Mouse (Mus musculus): ENCODE results near the gene Zdhhc19. TPM values are rescaled to one million over a fixed set of nuclear protein-coding genes. Genes with fewer than 3 reads are reported as not detected.
A peak's percentile ranks its signal among the peaks of the same experiment; 100 is the strongest.

Zdhhc19 gene
- polyA plus RNA-seq, 1 experiment from 2014 or later = not detected

DNA sequence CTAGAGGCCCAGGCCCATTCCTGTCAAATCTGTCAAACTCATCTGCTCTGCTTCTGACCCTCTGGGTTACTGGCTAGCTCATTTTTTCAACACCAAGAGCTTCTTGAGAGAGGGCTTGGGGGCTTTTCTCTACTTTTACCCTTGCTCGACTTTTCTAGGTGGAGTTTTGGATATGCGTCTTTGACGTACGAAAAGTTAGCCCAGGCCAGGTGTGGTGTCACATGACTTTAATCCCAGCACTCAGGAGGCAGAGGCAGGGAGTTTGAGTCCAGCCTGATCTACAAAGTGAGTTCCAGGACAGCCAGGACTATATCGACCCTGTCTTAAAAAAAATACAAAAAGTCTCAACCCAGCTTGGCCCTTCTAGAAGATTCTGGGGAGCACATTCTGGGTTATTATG lies 12.0 kb downstream of the Zdhhc19 start:
- peaks cover 14% of the 10 kb centered on the region for H3K4me1 ChIP-seq
- H3K9ac ChIP-seq = no peak overlapping the region
- H3K36me3 ChIP-seq = no peaks in the 10 kb centered on the region
- no peaks in the 10 kb centered on the region for H3K27me3 ChIP-seq
- 78% methylated on average over 5 of the region's 5 CpGs for WGBS
- no peak for ATAC-seq (ENCODE audit: insufficient number of reproducible peaks, low FRiP score, low TSS enrichment, low read depth)
- H3K9me3 ChIP-seq (replicated peaks) = no peaks in the 10 kb centered on the region
- H3K4me2 ChIP-seq (replicated peaks) = no peak overlapping the region
- H3K27ac ChIP-seq (replicated peaks) = no peak overlapping the region
- H3K4me3 ChIP-seq (replicated peaks) = no peak overlapping the region

DNA sequence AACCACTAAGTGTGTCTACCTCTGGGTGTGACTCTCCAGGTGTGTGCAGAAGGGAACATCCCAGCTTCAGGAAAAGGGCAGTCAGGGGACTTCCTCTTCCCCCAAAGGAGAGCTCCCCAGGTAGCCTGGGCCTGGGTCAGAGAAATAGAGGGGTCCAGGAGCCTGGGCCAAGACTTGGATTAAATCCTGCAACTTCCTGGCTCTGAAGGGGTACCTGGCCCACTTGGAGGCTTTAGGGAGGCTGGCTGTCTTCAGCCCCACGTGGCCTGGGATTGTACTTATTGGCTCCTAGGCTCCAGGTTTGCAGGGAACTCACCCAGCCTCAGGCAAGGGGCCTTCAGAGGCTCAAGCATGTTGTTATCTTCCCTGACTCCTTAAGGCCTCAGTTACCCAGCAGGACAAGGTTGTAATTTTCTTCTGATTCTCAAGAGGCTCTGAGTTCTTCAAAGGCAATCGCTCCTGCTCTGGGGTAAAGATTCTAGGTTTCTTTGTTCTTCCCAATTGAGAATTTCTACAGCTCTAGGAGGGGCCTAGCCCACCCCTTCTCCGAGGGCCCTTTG lies 12.5 kb downstream of the Zdhhc19 start:
- Histone ChIP-seq H3K36me3 (no peaks in the 10 kb centered on the region), H3K27me3 (no peaks in the 10 kb centered on the region), H3K4me2 (replicated peaks) (no peak overlapping the region), H3K9ac (no peak overlapping the region), H3K9me3 (replicated peaks) (no peaks in the 10 kb centered on the region), H3K27ac (replicated peaks) (no peak overlapping the region), H3K4me3 (replicated peaks) (no peak overlapping the region), H3K4me1 (peaks cover 14% of the 10 kb centered on the region)
- WGBS = 34% methylated on average over 3 of the region's 3 CpGs
- no peak for ATAC-seq (ENCODE audit: insufficient number of reproducible peaks, low FRiP score, low TSS enrichment, low read depth)

DNA sequence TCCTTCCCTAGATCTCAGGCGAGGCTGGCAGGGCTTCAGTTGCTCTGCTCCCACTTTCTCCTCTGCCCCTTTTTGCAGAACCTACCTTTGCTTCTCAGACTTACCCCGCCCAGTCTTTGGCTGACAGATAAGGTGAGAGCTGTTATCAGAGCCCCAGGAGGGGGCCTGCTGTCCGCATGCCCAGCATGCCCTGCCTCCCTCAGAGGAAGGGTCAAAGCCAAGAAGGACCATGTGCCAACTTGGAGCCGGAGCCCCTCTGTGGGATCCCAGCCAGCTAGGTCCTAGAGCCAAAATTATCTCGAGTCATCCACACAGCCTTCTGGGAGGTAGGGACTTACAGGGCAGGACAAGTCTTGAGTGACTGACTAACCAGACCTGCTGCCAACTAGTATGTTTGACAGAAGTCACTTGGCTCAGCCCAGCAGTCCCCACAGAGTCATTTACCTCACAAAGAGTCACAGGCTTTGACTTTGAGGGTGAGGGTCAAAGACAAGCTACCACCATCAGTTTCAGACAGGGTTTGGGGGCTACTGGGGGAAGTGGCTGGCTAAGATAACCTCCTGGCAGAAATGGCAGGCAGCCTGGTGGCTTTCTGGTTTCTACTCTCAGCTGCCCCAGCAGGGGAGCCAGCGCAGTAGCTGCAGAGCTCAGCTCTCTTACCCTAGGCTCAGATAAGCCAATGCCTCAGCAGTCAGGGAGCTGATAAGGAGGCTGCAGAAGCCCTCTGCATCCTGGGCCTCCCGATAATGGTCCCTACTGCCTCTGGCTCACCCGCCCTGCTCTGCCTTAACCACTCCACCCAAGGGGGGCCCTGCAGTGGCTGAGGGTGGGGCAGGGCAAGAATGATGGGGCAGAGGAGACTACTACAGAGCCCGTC lies 13.2 kb downstream of the Zdhhc19 start:
- Histone ChIP-seq H3K4me2 (replicated peaks) (no peak overlapping the region), H3K27ac (replicated peaks) (no peak overlapping the region), H3K27me3 (no peaks in the 10 kb centered on the region), H3K36me3 (no peaks in the 10 kb centered on the region), H3K9me3 (replicated peaks) (no peaks in the 10 kb centered on the region), H3K4me1 (peaks cover 14% of the 10 kb centered on the region), H3K4me3 (replicated peaks) (no peak overlapping the region), H3K9ac (no peak overlapping the region)
- WGBS = 62% methylated on average over 9 of the region's 9 CpGs
- ATAC-seq (ENCODE audit: insufficient number of reproducible peaks, low FRiP score, low TSS enrichment, low read depth) = no peak

DNA sequence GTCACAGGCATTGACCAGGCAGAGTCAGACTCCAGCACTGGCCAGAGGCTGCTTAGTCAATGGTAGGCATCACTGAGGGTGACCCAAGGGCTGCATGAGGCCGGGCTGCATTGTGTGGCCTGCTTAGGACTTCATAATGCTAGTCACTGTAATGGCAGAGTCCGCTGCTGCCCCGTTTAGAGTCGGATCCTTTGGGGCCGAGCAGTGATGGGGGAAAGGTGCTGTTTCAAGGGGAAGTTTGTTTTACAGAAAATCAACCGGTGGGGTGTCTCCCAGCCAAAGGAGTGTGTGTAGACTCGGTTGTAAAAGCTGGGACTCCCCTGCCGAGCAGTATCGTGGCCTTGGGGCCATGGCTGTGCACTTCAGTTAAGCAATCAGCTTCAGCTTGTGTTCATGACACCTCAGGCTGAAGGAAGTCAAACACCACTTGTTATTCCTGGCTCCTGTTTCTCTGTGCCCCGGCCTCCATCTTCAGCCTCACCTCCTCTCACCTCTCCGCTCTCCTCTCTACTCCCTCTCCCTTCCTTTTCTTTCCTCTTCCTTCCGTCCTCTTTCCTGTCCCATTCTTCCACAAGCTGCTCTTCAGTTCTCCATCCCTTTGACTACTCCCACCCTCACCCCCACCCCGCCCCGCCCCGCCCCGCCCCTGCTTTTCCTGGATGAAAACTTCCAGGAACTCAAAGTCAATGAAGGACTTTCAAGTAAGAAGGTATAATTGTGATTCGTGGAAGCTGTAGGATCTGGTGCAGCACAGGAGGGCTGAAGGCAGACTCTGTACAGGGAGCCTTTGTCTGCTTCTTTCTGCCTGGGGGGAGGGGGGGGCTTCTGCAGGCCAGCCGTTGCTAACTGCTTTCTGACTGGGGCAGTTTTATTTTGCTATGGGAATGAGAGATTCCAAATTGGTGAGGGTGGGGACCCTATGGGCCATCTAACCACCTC lies 14.6 kb downstream of the Zdhhc19 start:
- WGBS = 62% methylated on average over 18 of the region's 18 CpGs
- Histone ChIP-seq H3K4me3 (replicated peaks) (no peak overlapping the region), H3K27ac (replicated peaks) (no peak overlapping the region), H3K4me2 (replicated peaks) (no peak overlapping the region), H3K27me3 (no peaks in the 10 kb centered on the region), H3K9ac (no peak overlapping the region), H3K9me3 (replicated peaks) (no peaks in the 10 kb centered on the region), H3K36me3 (no peaks in the 10 kb centered on the region), H3K4me1 (peaks cover 14% of the 10 kb centered on the region)
- no peak for ATAC-seq (ENCODE audit: insufficient number of reproducible peaks, low FRiP score, low TSS enrichment, low read depth)

DNA sequence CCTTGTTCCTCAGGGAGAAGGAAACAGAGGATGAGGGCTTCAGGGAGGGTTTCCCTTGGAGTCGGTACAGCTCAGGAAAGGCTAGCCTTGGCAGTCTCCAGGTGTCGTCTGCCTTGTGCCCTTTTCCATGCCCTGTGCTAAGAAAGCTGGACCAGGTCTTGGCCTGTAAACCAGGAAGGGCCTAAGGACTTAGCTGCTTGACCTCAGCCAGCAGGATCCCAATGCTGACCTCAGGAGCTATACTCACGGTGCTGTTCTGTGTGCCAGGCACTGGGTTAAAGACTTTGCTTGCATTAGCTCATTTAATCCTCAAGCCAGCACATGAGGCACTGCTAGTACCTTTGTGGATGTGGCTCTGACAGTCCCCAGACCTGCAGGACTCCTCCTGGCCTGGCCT lies 15.3 kb downstream of the Zdhhc19 start:
- Histone ChIP-seq H3K9ac (no peak overlapping the region), H3K4me3 (replicated peaks) (no peak overlapping the region)
- 79% methylated on average over 3 of the region's 3 CpGs for WGBS

DNA sequence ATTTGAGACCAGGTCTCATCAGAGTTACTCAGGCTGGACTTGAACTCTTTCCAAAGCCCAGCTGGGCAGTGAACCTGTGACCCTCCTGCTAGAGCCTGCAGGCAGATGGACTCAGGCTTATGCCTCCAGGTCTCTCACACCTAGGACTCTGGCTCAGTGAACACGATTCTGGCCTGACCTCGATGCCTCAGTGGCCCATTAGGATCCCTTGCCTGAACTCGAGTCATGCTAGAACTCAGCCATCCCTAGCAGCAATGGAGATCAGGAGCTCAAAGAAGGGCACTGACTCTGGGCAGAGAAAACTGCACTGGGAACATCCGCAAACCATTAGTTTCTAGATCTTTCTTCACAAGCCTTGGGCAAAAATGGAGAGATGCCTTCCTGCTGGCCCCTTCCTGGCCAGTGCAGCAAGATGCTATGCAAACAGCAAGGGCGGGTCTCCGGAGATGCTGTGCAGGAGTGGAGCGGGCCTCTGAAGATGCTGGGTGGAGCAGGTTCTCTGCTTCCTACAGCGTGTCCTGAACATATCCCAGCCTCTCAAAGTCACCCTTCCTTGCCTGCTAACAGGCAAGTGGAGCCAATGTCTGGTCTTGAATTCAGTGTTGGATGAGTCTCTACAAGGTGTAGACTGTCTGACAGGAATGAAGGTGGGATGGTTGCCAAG lies 15.9 kb downstream of the Zdhhc19 start:
- no peak overlapping the region for H3K4me3 ChIP-seq (replicated peaks)
- no peaks in the 10 kb centered on the region for H3K36me3 ChIP-seq
- peaks cover 26% of the 10 kb centered on the region for H3K4me1 ChIP-seq
- no peaks in the 10 kb centered on the region for H3K27me3 ChIP-seq
- no peak overlapping the region for H3K9ac ChIP-seq
- H3K27ac ChIP-seq (replicated peaks) = no peak overlapping the region
- H3K9me3 ChIP-seq (replicated peaks) = no peaks in the 10 kb centered on the region
- no peak for ATAC-seq (ENCODE audit: insufficient number of reproducible peaks, low FRiP score, low TSS enrichment, low read depth)
- 88% methylated on average over 8 of the region's 8 CpGs for WGBS
- H3K4me2 ChIP-seq (replicated peaks) = no peak overlapping the region

More for the DNA sequence above, 15.3 kb downstream of the Zdhhc19 start:
- Histone ChIP-seq H3K27ac (replicated peaks) (no peak overlapping the region), H3K4me1 (peaks cover 21% of the 10 kb centered on the region), H3K27me3 (no peaks in the 10 kb centered on the region), H3K9me3 (replicated peaks) (no peaks in the 10 kb centered on the region), H3K36me3 (no peaks in the 10 kb centered on the region), H3K4me2 (replicated peaks) (no peak overlapping the region)
- ATAC-seq (ENCODE audit: insufficient number of reproducible peaks, low FRiP score, low TSS enrichment, low read depth) = no peak

DNA sequence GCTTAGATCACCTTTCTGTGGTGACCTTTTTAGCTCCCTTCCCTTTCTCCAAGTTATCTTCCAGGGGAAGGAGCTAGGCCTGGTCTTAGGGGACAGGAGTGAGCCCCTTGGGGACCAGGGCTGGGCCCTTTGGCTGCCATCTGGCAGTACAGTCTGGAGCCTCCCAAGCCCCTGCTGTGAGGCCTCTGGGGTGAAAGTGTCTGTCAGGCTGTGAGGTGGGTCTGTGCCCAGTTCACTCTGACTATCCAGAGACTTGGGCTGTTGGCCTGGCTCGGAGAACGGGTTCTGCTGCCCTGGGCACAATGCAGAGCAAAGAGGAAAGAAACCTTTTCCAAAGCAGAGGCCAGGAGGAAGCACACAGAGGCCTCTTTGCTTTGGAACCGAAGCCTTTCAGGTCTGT lies 16.9 kb downstream of the Zdhhc19 start:
- Histone ChIP-seq H3K27ac (replicated peaks) (no peak overlapping the region), H3K9ac (no peak overlapping the region), H3K36me3 (no peaks in the 10 kb centered on the region), H3K4me1 (peaks cover 26% of the 10 kb centered on the region), H3K4me3 (replicated peaks) (no peak overlapping the region), H3K4me2 (replicated peaks) (no peak overlapping the region), H3K27me3 (no peaks in the 10 kb centered on the region), H3K9me3 (replicated peaks) (no peaks in the 10 kb centered on the region)
- ATAC-seq (ENCODE audit: insufficient number of reproducible peaks, low FRiP score, low TSS enrichment, low read depth) = no peak
- WGBS = 56% methylated on average over 3 of the region's 3 CpGs

DNA sequence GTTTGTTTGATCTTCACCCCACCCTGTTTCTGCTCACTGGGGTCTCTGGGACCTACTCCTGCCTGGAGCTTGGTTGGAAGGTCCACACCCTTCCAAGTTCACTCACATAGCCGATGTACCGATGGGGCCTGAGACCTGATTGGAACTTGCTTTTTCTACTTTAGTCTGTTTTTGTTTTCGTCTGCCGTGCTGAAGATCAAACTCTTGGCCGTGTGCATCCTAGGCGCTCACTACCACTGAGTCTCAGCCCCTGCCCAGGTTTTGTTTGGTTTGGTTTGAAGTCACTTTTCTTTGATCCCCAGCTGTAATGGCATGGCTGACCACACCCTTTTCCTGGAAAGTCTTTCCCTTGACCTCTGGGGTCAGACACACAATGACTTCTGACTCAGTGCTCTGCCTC lies 17.3 kb downstream of the Zdhhc19 start:
- H3K36me3 ChIP-seq = no peaks in the 10 kb centered on the region
- no peak overlapping the region for H3K4me3 ChIP-seq (replicated peaks)
- no peak for ATAC-seq (ENCODE audit: insufficient number of reproducible peaks, low FRiP score, low TSS enrichment, low read depth)
- H3K9ac ChIP-seq = no peak overlapping the region
- 0 out of 2 replicates have a peak overlapping the region, but pooled peaks have one; percentile 17 for H3K27ac ChIP-seq (replicated peaks)
- 79% methylated on average over 6 of the region's 6 CpGs for WGBS
- peaks cover 26% of the 10 kb centered on the region for H3K4me1 ChIP-seq
- H3K4me2 ChIP-seq (replicated peaks) = no peak overlapping the region
- H3K9me3 ChIP-seq (replicated peaks) = no peaks in the 10 kb centered on the region
- H3K27me3 ChIP-seq = no peaks in the 10 kb centered on the region

DNA sequence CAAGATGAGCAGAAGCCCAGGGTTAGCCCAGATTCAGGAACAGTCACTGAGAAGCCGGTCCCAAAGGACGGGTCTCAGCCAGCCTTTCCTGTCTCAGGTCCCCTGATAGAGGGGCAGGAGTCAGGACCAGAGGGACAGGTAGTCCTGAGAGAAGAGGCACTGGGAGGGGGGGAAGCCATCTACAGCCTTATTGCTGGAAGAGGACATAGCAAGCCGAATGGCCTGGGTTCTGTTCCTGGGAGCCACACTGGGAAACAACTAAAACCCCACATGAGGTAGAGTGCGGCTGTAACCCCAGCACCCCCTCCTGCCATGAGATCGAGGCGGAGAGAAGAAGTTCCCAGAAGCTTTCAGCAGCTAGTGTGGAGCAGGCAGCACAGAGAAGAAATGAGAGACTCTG lies 17.9 kb downstream of the Zdhhc19 start:
- Histone ChIP-seq H3K4me1 (peaks cover 24% of the 10 kb centered on the region), H3K27me3 (no peaks in the 10 kb centered on the region), H3K27ac (replicated peaks) (no peak overlapping the region), H3K9me3 (replicated peaks) (no peaks in the 10 kb centered on the region), H3K4me3 (replicated peaks) (no peak overlapping the region), H3K9ac (no peak overlapping the region), H3K36me3 (no peaks in the 10 kb centered on the region), H3K4me2 (replicated peaks) (no peak overlapping the region)
- 90% methylated on average over 6 of the region's 6 CpGs for WGBS
- no peak for ATAC-seq (ENCODE audit: insufficient number of reproducible peaks, low FRiP score, low TSS enrichment, low read depth)

DNA sequence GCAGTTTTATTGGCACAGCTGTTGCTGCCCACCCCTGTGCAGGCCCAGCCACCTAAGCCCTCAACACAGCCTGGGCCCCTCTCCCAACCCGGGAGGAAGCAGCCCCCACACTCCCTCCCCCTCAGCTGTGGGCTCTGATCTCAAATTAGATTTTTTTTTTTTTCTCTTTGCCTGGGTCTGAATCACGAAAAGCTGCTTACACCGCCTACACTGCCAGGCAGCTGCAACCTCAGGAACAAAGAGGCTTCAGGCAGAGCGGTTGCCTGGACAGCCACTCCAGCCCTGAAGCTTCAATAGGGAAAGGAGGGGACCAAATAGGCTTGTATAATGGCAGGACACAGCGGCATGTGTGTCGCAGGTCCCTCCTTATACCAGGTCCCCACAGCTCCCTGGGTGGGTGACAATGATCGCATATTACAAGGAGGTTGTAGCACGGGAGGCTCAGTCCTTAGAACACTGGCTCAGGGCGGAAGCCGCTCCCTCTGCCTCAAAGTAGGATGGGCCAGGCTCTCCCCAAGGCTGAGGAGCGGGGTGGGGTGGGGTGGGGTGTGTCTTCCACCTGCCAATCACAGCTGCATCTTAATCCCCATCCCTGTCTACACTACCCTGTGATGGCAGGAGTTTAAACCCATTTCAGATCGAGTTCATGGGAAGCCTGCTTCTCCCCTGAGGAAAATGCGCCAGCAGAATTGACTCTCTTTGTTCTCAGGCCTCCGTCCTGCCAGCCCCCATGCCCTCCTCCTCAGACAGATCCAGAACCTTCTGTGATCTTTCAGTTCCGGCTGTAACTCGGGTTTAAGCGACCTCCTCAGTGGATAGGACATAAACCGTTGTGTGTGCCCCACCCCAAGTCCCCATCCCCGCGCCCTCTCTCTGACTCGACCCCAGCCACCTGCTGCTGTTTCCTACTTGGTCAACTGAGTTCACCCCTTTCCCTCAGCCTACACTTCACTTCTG lies 20.2 kb downstream of the Zdhhc19 start:
- no peaks in the 10 kb centered on the region for H3K27me3 ChIP-seq
- H3K4me2 ChIP-seq (replicated peaks) = peak overlapping the region; percentile 49
- H3K4me1 ChIP-seq = peaks cover 16% of the 10 kb centered on the region
- WGBS = 9% methylated on average over 21 of the region's 21 CpGs
- no peaks in the 10 kb centered on the region for H3K36me3 ChIP-seq
- ATAC-seq (ENCODE audit: insufficient number of reproducible peaks, low FRiP score, low TSS enrichment, low read depth) = peak; percentile 86
- H3K9me3 ChIP-seq (replicated peaks) = no peaks in the 10 kb centered on the region
- peak overlapping the region; percentile 76 for H3K27ac ChIP-seq (replicated peaks)
- peak overlapping the region; percentile 26 for H3K4me3 ChIP-seq (replicated peaks)
- H3K9ac ChIP-seq = no peak overlapping the region

Data from embryonic facial prominence, embryonic 15.5 days (tissue).